Comparison of ENCODE assay signal across 7 mouse cellular contexts in the genomic region with DNA sequence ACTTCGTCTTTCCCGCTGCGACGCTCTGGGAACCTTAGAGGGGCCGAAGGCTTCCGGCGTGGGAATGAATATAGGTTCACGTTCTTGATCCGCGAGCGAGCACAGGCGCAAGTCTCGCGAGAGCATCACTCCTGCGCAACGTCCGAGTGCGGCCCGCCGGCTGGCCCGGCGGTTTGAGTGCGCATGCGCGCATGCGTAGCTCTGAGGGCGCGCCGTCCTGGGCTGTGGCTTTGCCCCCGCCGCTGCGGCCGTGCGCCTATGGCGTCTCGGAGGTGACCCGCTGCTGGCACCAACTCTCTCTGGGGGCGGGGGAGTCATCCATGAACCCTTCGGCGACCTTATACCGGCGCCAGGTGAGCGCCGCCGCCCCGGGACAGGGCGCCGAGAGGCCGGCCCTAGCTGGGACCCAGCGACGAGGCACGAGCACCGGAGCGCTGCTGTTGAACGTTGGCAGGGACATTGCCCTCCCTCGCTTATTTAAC. TPM values are rescaled to one million over a fixed set of nuclear protein-coding genes. Genes with fewer than 3 reads are reported as not detected.
DNase-seq lines count a peak whose midpoint lies in the region; ATAC-seq lines count a peak whose summit lies in the region.

A gene (plus strand): TSS at position 172 of the 482 bp plus-strand sequence.

- under 1% methylated on average over 56 of the region's 56 CpGs for WGBS in embryonic facial prominence, embryonic 10.5 days
- under 1% methylated on average over 56 of the region's 56 CpGs for WGBS in limb, embryonic 10.5 days
- under 1% methylated on average over 56 of the region's 56 CpGs for WGBS in midbrain, embryonic 13.5 days

- H3K9me3 ChIP-seq in embryonic facial prominence, embryonic 10.5 days: no peaks in the 10 kb centered on the region
- H3K9me3 ChIP-seq in limb, embryonic 10.5 days (replicated peaks): no peaks in the 10 kb centered on the region
- no peaks in the 10 kb centered on the region for H3K9me3 ChIP-seq in midbrain, embryonic 13.5 days

- no peaks in the 10 kb centered on the region for H3K27me3 ChIP-seq in embryonic facial prominence, embryonic 10.5 days (replicated peaks; ENCODE audit: low read depth, poor library complexity, severe bottlenecking)
- no peaks in the 10 kb centered on the region for H3K27me3 ChIP-seq in limb, embryonic 10.5 days (ENCODE audit: low read depth, poor library complexity, severe bottlenecking)
- no peaks in the 10 kb centered on the region for H3K27me3 ChIP-seq in midbrain, embryonic 13.5 days

- peak; percentile 97 for ATAC-seq in granulocyte monocyte progenitor cell, adult 5-6 weeks (replicated peaks; ENCODE audit: poor library complexity, severe bottlenecking)
- ATAC-seq in midbrain, embryonic 13.5 days: peak; percentile 97

- peaks cover 45% of the 10 kb centered on the region for H3K36me3 ChIP-seq in embryonic facial prominence, embryonic 10.5 days (replicated peaks)
- peaks cover 44% of the 10 kb centered on the region for H3K36me3 ChIP-seq in limb, embryonic 10.5 days
- H3K36me3 ChIP-seq in midbrain, embryonic 13.5 days: peaks cover 31% of the 10 kb centered on the region

- peak within 1 kb of the TSS; percentile 91 for H3K4me3 ChIP-seq in embryonic facial prominence, embryonic 10.5 days
- peak within 1 kb of the TSS; percentile 79 for H3K4me3 ChIP-seq in limb, embryonic 10.5 days
- H3K4me3 ChIP-seq in midbrain, embryonic 13.5 days (replicated peaks): peak within 1 kb of the TSS; percentile 70

- H3K4me2 ChIP-seq in midbrain, embryonic 13.5 days (replicated peaks): peak within 1 kb of the TSS; percentile 72

- peaks cover 14% of the 10 kb centered on the region for H3K4me1 ChIP-seq in embryonic facial prominence, embryonic 10.5 days
- H3K4me1 ChIP-seq in limb, embryonic 10.5 days: peaks cover 7% of the 10 kb centered on the region; the same call in 1 of the 2 replicates
- peaks cover 6% of the 10 kb centered on the region for H3K4me1 ChIP-seq in midbrain, embryonic 13.5 days (replicated peaks)

- peak within 1 kb of the TSS; percentile 89 for H3K9ac ChIP-seq in midbrain, embryonic 13.5 days (replicated peaks)

- DNase-seq in adrenal gland, postnatal 10 days: peak; percentile 96
- DNase-seq in embryonic facial prominence, embryonic 10.5 days (ENCODE audit: low spot score): peak; percentile 96
- DNase-seq in kidney, adult 11 months: peak; percentile 91
- DNase-seq in limb, embryonic 10.5 days (ENCODE audit: low spot score): peak; percentile 96
- peak; percentile 85 for DNase-seq in spleen, adult 12 weeks (ENCODE audit: low spot score)

- H3K27ac ChIP-seq in embryonic facial prominence, embryonic 10.5 days (replicated peaks): peak within 1 kb of the TSS; percentile 98
- peak within 1 kb of the TSS; percentile 93 for H3K27ac ChIP-seq in limb, embryonic 10.5 days
- H3K27ac ChIP-seq in midbrain, embryonic 13.5 days: peak within 1 kb of the TSS; percentile 89

RNA-seq across cellular contexts. Expression of the gene that starts here (rescaled TPM):
- total RNA-seq in adrenal gland, postnatal 10 days (2021): 1 to 10 TPM; 3.2 to 7.6 TPM
- polyA plus RNA-seq in embryonic facial prominence, embryonic 10.5 days (2016; fragmentation: Nextera tagmentation; extraction: Ambion mirVana): 5.0 and 5.9 TPM in 2 replicates
- total RNA-seq in granulocyte monocyte progenitor cell, adult 5-6 weeks (2014; fragmentation: Nextera tagmentation): 0.34 and 2.6 TPM in 2 replicates
- 0.10 and 5.3 TPM in 2 replicates for total RNA-seq in granulocyte monocyte progenitor cell, adult 5-6 weeks (2017)
- polyA plus RNA-seq in limb, embryonic 10.5 days (2016; fragmentation: Nextera tagmentation; extraction: Ambion mirVana): 4.0 and 6.2 TPM in 2 replicates
- polyA plus RNA-seq in midbrain, embryonic 13.5 days (2015; fragmentation: Nextera tagmentation; extraction: Ambion mirVana): 5.1 and 8.0 TPM in 2 replicates

Comparison
In these comparisons a context has a peak if more than half of its experiments do, and no peak if none do; other contexts are left out.
1. Peak in every context shown above with its lines: DNase-seq, ATAC-seq, H3K4me3 ChIP-seq and H3K27ac ChIP-seq.